Mouse (Mus musculus) heart, postnatal 14 days (tissue): ENCODE measurements around the gene Rfx1. TPM values are rescaled to one million over a fixed set of nuclear protein-coding genes. Genes with fewer than 3 reads are reported as not detected.
A peak's percentile ranks its signal among the peaks of the same experiment; 100 is the strongest.

Experiments
- DNase-seq, 2 experiments: peaks; one replicate each; pipeline ENCODE4 v3.0.0; 2021 to 2022
- intact Hi-C: fragments of 180-260 bp; cut with DNase I; formaldehyde crosslinking; loops from one replicate; pipeline ENCODE4 v1.15.1; 2025
- total RNA-seq, 2 experiments: library from RNA; stranded (reverse); gene quantifications; 2 replicates each; pipeline ENCODE4 v1.2.3; 2021

Rfx1 gene
- total RNA-seq, 2 experiments from 2014 or later: 12.2 to 12.7 TPM

DNA sequence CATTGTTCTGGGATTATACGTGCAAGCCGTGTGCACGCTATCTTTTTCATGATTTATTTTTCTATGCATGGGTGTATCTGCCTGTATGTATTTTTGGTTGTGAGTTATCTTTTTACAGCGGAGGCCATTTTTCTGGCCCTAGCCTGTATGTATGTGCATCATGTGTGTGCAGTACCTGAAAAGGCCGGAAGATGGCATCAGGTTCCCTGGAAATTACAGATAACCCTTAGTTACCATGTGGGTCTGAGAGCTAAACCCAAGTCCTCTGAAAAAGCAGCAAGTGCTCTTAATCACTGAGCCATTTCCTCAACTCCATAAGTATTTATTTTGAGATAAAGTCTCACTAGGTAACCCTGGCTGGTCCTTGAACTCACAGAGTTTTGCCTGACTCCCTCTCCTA lies 13.4 kb upstream of the Rfx1 start:
- intact Hi-C loops: no loop called here
- DNase-seq: no peak

DNA sequence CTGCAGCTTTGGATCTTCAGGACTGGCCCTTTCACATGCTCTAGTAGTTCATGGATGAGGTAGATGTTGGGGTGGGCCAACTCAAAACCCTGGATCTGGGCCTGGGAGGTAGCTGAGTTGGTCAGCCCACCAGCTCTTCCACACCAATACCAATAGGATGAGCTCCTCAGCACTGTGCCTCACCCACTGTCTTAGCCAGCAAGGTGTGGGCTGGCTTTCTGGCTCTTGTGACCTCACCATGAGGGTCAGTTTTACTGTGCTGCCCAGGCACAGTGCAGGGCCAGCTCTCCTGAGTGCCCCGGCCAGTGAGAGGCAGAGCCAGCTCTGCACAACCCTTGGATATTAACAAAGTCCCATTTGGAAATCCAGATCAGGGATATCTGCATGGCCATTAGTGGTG lies 8.8 kb upstream of the Rfx1 start:
- intact Hi-C loops: no loop called here

DNA sequence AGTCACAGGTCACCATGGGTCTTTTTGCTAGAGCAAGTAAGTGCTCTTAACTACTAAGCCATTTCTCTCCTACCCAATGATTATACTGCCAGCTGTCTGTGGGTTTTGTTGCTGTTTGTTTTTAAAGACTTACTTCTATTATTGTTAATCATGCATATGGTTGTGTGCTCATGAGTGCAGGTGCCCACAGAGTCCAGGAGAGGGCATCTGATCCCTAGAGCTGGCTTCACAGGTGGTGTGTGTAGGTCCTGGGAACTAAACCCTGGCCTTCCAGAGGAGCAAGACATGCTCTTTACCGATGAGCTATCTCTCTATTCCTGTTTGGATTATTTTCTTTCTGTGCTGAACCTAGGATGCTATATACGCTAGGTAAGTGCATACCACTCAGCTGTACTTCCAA lies 7.4 kb upstream of the Rfx1 start:
- intact Hi-C loops: no loop called here
- no peak for DNase-seq

More for the DNA sequence above, 8.8 kb upstream of the Rfx1 start:
- no peak for DNase-seq

DNA sequence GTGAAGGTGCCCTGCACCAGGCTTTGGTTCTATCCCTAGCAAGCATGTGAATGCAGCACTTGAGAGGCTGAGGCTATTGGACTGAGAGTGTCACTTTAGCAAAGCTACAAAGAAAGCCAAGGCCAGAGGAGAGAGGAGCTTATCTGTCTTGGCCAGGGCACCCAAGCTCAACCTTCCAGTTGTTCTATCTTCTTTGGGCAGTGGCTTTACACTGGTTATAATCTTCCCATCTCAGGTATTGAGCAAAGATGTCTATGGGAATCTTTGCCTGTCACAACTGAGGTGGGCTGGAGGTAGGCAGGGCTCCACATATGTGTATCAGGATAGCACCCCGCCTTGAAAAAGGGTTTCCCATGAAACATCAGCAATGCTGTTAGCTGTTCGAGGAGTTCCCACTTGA lies 6.4 kb upstream of the Rfx1 start:
- intact Hi-C loops: no loop called here
- DNase-seq: no peak

DNA sequence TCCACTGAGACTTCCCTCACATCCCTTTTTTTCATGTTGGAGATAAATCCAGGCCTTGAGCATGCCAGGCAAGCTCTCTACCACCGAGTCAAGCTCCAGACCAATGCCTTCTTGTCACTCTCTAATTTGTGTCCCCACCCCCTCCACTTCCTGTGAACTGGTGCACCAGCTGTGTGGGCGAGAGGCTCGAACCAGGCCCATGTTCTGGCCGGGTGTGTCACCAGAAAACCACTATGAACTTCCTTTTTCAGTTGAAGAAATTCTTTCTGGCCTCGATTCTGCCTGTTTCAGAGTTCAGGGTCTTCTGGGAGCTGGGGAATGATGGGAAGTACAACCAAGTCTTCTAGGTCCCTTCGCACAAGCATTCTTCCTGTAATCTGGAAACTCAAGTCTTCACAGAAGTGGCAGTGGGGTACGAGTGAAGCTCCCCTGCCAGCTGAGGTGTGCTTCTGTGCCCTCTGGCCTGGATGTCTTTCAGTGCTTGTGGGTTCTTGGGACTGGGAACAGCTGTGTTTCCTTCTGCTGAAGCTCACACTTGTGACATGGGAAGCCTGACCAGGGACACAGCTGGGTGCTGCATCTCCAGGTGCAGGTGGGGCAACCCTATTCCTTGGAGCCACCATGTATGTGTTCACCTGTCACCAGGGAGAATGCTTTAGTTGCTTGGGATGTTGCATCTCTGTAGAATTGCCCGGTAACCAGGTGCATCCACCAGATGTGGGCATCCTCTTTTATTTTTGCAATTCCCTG lies 2.6 kb upstream of the Rfx1 start:
- DNase-seq: no peak
- intact Hi-C loops: no loop called here

DNA sequence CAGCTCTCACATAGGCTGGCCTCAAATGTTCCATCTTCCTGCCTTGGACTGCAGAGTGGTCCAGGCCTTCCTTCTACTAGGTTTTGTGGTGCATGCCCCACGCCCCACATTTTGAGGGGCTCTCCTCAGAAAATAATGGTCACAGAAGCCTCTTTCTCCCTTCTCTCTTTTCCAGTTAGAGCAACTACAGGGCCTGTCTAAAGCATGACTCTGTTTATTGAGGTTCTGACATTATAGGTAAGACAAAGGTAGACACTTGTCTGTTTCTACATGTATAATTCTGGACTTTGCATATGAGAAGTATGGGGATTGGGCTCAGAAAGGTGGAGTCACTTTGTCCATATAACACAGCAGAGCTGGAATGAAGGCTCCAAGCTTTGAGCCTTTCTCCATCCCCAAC lies 1.6 kb upstream of the Rfx1 start, which contains the start of gene Gm10643:
Gene Gm10643 (minus strand): TSS at position 101 of the 400 bp plus-strand sequence.
- intact Hi-C loops: no loop called here
- no peak for DNase-seq

DNA sequence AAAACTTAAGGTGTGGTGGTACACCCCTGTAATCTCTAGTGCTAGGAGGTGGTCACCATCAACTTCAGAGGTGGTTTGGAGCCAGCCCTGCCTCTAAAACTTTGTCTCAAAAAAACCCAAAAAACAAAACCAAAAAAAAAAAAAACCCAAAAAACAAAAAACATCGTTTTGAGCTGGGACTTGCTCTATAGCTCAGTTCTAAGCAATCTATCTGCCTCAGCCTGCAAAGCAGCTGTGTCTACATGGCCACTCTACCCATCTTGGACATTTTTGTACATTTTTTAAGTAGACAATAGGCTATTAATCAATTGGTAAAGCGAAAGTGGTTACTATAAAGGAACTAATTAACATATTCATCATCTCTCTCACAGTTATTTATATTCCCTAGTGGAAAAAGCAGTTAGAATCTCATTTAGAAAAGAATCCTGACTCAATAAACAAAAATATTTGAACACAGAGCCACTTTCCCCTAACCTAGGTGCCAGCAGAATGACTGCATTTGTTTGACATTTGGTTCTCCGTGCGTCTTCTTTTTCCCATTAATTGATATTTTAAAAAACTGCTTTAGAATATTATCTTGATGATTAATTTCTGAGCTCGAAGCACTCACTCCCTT lies 1.1 kb upstream of the Rfx1 start:
- intact Hi-C loops: no loop called here
- DNase-seq: no peak

DNA sequence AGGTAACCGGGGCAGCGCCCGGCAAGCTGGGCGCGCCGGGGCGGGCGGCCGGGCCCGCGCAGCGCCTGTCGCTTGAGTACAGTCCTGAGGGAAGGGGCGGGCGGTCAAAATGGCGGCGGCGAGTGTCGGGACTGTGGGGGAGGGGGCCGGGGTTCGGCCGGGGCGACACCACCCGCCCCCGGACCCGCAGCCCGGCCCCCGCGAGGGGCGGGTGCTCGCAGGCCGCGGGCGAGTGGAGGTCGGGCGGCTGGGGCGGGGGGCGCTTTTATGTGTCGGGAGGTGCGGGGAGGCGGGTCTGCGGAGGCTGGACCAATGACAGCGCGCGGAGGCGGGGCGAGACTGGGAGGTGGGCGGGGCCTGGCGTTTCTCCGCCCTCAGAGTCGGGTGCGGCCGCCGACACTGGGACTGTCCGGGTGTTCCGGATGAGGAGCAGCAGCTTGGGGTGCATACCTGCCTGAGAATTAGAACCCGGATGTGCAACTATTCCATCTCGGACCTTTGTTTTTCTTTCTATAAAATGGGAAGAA lies 476 bp downstream of the Rfx1 start:
- peak; percentile 98 for DNase-seq
- intact Hi-C loops: no loop called here

DNA sequence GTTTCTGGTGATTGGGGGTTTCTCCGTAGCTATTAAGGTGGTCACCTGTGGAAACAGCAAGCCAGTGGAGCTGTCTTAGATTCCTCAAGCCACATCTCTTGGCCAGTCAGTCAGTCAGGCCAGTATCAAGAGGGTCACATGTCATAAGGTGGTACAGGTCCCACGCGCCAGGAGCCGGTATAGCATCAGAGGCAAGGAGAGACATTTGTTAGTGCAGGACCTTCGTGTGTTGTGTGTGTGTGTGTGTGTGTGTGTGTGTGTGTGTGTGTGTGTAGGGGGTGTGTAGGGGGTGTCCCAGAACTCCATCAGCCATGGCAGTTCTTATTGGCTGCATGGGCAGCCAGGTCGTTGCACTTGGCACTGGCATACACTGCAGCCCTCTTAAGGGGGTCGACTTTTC lies 1.3 kb downstream of the Rfx1 start:
- DNase-seq: no peak
- intact Hi-C loops: no loop called here

DNA sequence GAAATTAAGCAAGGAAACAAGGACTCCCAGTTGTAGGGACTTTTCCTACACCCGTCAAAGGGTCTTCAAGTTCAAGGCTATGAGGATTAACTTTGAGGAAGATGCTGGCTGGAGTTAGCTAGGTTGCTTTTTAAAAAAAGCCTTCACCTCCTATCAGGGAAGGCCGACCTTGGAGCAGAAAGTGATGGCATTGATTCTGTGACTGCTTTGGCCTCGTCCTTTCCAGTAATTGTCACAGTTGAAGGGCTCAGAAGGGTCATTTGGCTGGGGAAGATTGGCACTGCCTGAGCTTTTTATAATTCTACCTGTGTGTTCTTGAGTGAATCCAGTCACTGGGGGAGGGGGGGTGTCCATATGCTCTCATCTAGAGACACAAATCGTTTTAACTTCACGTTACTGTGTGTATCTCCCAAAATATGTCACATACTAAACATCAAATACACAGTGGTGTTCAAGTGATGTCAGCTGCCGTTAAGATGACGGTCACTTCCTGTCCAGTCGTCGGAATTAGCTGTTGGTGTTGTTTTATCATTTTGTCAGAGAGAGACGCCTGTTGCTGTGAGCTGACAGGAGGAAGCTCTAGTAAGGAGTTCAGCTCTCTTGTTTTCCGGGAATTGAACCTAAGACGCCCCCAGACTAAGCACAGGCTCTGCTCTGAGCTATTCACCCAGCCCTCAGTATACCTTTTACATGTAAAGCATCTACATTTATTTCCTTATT lies 1.8 kb downstream of the Rfx1 start:
- no peak for DNase-seq
- intact Hi-C loops: no loop called here

DNA sequence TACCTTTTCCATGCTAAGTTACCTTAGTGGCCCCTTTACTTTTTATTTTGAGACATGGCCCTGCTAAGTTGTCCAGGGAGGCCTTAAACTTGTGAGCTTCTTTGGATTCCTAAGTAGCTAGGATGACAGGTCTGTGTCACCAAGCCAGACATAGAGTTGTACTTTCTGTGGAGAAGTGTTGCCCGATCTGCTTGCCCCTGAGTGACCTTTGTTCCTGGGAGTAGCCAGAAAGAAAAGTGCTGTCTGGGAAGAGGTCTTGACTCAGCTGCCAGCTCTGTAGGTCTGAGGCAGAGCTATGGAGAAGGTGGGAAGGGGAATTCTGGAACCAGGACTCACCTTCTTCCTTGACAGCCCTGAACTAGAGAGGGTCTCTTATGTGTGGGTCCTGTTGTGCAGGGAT lies 2.5 kb downstream of the Rfx1 start:
- intact Hi-C loops: no loop called here
- DNase-seq: no peak

DNA sequence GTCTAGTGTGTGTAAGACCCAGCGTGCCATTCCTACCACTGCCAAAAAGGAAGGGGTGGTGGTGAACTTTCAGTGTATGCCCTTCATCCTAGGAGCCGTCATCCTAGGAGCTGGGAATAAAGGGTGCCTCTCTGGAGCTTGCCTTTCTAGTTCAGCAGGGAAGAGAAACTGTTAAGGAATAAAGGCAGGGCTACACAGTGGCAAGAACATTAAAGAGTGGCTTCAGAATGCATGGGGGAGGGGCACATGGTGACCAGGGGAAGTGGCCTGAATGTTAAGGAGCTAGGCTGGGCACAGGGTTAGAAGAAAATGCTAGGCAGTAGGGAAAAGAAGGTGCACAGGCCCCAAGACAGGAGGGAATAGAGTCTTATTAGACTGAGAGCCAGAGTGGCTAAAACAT lies 3.1 kb downstream of the Rfx1 start:
- no peak for DNase-seq
- intact Hi-C loops: no loop called here

DNA sequence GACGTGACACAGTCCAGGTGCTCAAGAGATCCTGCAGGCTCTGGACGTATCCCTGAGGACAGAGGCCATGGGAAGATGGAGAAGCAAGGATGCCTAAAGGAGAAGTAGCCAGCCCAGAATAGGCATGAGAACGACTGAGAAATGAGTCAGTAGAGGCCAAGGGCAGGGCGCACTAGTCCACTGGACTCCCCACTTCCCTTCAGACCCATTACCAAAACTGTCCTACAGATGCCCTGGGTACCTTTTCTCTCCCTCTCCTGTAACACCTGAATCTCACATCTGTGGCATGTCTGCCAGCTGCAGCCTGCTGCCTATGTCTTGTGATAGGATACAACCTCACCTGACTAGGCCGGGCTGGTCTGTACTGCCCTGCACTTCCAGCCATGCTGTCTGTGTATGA lies 3.6 kb downstream of the Rfx1 start:
- no peak for DNase-seq
- intact Hi-C loops: no loop called here

DNA sequence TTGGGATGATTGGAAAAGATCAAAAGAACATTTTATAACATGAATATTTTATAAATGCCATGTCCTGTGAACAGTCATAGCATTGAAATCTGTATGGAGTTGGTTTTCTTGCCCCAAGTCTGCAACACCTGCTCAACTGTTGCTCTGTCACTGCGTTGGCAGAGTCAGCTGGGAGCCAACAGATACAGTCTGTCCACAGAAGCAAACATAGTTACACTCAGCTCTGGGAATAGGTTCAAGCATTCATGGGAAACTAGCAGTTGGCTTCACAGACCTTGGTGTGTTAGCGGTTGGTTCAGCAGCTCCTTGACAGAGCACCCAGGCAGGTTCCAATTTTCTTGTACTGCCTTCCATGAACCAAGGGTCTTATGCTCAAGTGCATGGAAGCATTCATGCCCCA lies 4.0 kb downstream of the Rfx1 start:
- DNase-seq: no peak
- intact Hi-C loops: no loop called here

DNA sequence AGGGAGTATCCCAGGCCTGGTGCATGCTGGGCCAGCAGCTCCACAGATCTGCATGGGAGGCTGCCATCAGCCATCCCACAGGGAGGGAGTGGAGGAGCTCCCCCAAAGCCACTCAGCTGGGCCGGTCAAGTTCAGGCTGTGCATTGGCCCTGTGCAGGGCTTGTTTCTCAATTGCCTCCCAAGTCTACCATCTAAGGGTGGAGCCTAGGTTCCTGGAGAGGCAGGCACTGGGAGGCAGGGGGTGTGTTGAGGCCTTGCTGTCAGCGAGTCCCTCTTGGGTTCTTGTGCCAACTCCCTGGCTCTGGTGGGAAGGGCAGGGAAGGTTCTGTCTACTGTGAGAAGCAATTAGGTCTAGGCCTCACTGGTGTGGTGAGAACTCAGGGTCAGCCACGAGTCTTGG lies 5.3 kb downstream of the Rfx1 start:
- intact Hi-C loops: no loop called here
- DNase-seq: peak in 1 of 2 experiments; percentile 33

DNA sequence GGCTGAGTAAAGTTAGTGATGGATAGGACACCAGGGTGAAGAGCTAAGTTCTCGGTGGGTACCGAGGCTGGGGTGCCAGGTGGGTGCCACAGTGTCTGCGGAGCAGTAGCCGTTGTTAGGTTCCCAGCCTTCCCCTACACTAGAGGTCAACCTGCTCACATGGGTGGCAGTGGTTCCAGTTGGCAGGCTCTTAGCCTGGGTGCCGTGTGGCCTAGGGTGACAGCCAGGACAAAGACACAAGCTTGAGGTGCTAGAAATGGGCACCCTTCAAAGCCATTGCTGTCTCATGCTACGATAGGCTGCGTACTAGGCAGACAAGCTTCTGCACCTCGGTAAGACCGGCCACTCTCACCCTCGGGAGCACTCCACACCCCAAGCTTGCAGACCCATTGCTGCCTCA lies 5.7 kb downstream of the Rfx1 start:
- no peak for DNase-seq

DNA sequence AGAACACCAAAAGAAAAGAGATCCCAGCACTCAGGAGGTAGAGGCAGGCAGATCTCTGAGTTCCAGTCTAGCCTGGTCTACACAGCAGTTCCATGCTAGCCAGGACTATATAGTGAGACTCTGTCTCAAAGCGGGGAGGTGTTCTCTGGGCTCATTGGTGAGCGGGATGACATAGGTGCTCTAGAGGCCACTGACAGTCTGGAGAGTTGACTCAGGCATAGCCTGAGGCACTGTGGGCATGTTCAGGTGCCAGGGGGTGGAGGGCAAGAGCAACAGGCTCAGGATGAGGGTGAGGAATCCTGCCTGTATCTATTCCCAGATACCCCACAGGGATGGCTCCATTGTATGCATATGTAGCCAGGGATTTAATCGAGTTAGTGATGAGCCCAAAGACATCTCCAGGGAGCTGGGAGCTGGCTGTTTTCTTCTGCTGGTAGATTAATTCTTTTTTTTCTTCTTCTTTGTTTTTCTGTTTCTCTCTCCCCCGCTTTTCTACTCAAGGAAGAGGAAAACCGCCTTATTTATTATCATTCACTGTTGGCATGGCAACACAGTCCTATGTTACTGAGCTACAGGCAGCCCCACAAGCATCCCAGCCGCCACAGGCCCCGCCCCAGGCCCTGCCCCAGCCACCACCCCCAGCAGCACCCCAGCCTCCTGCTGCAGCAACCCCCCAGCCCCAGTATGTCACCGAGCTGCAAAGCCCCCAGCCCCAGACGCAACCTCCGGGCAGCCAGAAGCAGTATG lies 6.8 kb downstream of the Rfx1 start:
- intact Hi-C loops: no loop called here

More for the DNA sequence above, 5.7 kb downstream of the Rfx1 start:
- intact Hi-C loops: no loop called here

DNA sequence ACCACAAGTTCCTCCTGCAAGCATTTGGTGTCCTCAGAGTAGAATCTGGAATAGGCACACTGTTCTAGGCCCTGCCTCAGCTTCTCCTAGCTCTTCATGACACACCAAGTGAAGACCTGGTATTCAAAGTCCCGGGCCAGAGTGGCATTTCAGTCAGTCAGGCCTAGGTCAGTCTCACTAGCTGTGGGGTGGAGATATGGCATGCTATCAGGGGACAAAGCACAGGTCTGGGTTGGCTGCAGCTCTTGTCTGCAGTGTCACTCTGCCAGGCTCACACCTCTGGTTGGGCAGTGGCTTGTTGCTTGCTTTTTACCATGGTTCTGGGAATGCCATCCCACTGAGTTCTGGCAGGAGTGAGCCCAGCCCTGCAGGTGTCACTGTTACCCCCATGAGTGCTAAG lies 9.8 kb downstream of the Rfx1 start:
- no peak for DNase-seq
- intact Hi-C loops: no loop called here

More for the DNA sequence above, 6.8 kb downstream of the Rfx1 start:
- no peak for DNase-seq

DNA sequence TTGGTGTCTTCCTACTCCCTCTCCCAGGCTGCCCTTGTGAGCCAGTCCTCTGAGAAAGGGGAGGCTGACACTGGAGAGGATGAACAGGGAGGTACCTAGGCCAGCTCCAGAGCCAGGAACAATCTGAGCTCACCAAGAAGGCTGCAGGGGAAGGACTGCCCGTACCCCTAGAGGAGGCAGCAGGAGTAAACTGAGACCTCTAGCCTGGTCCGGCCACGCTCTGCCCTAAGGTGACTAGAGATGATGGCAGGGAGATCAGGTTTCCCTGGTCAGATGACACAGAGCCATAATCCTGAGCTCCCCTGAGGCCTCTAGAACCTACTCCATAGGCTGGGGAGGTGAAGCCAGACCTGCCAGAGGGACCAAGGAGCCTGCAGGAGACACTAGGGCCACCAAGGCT lies 10.2 kb downstream of the Rfx1 start:
- DNase-seq: no peak
- intact Hi-C loops: no loop called here

DNA sequence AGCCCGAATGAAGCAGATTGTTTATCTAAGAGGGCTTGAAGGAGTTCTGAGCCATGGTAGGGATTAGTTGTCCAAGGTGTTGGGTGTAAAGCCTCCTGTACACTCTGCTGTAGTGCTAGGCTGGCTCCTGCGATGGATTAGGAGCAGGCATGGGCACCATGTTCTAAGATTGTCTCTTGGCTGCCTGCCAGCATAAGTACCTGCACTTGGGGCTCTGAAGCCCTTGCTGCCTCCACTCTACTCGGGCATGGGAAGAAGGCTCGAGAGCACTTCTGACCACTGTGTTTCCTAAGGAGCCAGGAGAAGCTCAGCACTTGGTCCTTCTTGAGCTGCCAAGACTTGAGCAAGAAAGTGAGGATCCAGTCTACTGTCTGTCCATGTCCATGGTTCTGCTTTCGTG lies 12.6 kb downstream of the Rfx1 start:
- intact Hi-C loops: no loop called here
- DNase-seq: no peak

DNA sequence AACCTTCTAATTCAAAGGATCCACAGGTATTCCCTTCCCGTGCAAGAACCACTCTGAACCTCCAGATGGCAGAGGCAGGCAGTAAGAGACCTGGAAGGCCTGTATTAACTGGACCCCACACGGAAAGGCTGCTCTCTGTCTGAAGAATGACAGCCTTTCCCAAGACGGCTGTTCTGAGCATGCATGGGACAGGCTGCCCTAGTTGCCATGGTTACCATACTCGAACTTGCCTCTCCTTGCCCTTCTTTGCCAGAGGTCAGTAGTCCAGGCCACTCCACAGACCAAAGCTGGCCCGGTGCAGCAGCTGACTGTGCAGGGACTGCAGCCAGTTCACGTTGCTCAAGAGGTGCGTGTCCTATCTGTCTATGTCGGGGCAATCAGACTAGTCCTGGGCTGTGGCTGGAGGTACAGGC lies 17.2 kb downstream of the Rfx1 start:
- intact Hi-C loops: no loop called here
- no peak for DNase-seq
